Mouse (Mus musculus): ENCODE measurements around the gene Wdr5b.
"Not testable (repeated sequence)": the region's sequence is repeated elsewhere in the genome, so short reads cannot be mapped to it uniquely, and the experiment has no call there.

The Wdr5b gene

GRCm38 (mm10) chr16:36040640-36041624, at the start of gene Wdr5b:
Wdr5b (plus strand) TSS chr16:36041190.
- DNase-seq (ENCODE audit: low read depth): peak; percentile 94

- DNase-seq (ENCODE audit: low read depth): no peak
These were observed 48.6 kb upstream of the Wdr5b start for GRCm38 (mm10) chr16:35992391-35992790.

- no peak for DNase-seq (ENCODE audit: low read depth)
These were observed 47.7 kb upstream of the Wdr5b start for GRCm38 (mm10) chr16:35993316-35993715.

DNA sequence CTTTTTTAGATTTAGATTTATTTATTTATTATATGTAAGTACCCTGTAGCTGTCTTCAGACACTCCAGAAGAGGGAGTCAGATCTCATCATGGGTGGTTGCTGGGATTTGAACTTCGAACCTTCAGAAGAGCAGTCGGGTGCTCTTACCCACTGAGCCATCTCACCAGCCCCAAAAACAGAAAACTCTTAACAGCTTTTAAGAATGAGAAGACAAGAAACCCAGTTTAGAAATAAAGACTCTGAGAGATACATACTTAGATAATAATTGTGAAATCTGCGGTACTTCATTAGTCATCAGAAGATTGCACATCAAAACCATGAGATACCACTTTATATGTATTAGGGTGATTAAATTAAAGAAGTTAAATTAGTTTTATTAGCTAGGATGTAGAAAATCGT, 42.1 kb upstream of the Wdr5b start:
- DNase-seq (ENCODE audit: low read depth): not testable (repeated sequence)

DNA sequence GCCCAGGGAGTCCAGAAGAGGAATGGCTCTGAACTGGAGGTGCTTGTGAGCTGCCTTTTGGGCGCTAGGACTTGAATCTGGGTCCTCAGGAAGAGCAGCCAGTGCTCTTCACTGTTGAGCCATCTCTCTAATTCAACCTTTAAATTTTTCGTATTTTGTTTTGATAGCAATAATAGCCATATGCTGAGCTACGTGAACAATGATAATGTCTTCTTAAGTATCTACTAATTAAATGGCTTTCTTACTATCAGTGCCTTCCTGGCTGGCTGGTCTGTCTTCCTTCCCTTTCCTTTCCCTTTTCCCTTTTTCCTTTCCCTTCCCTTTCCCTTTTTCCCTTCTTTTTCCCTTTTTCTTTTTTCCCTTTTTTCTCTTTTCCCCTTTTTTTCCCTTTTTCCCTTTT, 32.6 kb upstream of the Wdr5b start:
- no peak for DNase-seq (ENCODE audit: low read depth)

- DNase-seq (ENCODE audit: low read depth): no peak
These were observed 24.7 kb upstream of the Wdr5b start for GRCm38 (mm10) chr16:36016335-36016734.

DNA sequence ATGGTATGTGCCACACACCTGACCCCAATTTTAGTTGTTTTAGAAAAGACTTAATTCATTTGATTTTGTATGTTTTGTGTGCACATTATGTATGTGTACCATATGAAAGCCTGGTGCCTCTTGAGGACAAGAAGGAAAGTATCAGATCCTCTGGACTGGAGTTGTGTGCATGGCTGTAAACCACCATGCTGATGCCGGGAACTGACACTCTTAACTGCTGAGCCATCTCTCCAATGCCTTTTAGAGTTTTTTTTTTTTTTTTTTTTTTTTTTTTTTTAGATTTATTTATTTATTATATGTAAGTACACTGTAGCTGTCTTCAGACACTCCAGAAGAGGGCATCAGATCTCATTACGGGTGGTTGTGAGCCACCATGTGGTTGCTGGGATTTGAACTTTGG, 12.9 kb upstream of the Wdr5b start:
- not testable (repeated sequence) for DNase-seq (ENCODE audit: low read depth)

DNA sequence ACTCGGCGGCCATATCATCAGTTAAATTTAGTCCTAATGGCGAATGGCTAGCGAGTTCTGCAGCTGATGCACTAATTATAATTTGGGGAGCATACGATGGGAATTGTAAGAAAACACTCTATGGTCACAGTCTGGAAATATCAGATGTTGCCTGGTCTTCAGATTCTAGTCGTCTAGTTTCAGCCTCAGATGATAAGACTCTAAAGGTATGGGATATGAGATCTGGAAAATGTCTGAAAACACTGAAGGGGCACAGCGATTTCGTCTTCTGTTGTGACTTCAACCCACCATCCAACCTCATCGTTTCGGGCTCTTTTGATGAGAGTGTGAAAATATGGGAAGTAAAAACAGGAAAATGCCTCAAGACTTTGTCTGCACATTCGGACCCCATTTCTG, 633 bp downstream of the Wdr5b start:
- DNase-seq (ENCODE audit: low read depth): no peak

DNA sequence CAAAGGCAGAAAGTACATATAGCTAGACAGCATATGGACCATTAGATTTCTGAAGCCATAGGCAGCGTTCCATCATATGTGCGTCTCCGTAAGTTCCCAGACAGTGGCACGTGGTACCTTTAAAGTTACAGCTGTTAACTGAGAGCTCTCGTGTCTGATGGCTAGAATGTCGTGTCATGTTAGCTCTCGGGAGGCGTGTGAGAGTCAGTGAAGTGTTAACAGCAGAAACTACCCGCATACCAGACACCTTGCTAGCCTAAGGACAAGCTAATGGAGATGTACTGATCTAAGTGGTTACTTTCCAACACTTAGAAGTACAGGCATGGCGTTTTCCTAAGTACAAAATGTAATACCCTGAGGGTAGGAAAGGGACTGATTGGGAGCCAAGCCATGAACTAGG, 2.1 kb downstream of the Wdr5b start:
- no peak for DNase-seq (ENCODE audit: low read depth)

- no peak for DNase-seq (ENCODE audit: low read depth)
These were observed 3.0 kb downstream of the Wdr5b start for GRCm38 (mm10) chr16:36043964-36044363.

GRCm38 (mm10) chr16:36047538-36047937, 6.5 kb downstream of the Wdr5b start:
- no peak for DNase-seq (ENCODE audit: low read depth)

DNA sequence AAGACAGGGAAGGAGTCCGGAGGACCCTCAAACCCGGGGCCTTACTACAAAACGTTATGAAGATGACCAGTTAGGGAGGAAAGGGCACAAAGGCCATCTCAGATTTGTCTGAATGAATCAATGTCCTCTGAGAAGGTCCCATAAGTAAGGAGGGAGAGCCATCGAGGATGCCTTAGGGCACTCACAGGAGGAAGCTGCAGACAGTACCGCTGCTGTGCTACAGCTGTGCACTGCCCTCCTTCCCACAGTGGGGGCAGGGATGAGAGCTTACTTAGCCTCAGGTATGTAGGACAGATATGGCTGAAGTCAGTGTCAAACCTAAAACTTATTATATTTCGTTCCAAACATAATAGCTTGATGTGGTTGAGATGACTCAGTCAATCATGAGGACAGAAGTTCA, 10.5 kb downstream of the Wdr5b start:
- no peak for DNase-seq (ENCODE audit: low read depth)

DNA sequence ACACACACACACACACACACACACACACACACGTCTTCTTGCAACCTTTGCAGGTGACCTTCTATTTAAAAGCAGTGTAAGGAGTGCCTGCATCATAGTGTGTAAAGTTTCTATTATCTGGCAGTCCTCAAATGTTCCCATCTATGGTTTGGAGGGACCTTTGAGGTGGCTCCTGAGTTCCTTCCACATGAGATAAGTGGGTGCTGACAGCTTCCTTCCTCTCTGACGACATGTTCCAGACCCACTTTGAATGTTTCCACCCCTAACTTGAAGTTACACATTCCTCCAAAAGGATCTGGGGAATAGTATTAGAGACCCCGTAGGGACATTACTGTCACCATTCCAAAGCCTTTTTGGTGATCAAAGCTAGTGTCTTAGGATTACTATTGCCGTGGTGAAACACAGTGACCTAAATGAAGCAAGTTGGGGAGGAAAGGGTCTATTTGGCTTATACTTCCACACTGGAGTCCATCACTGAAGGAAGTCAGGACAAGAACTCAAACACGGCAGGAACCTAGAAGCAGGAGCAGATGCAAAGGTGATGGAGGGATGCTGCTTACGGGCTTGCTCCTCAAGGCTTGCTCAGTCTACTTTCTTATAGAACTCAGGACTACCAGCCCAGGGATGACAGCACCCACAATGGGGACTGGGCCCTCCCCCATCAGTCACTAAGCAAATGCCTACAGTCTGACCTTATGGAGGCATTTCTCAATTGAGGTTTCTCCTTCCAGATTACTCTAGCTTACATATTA, 12.7 kb downstream of the Wdr5b start:
- no peak for DNase-seq (ENCODE audit: low read depth)

DNA sequence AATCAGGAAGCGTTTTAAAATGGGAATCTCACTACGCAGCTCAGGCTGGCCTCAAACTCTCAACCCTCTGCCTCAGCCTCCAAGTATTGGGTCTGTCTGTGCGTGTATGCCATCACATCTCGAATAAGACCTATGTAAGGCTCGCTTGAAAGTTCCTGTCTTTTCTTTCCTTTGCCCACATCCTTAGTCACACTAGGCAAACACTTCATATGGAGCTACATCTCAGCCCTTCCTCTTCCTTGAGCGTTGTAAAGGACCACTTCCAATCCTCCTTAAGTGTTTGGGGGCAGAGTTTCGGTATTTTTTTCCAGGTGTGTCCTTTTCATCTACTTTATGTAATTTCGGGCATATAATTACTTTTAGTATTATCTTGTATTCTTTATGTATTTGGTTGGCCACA, 13.9 kb downstream of the Wdr5b start:
- no peak for DNase-seq (ENCODE audit: low read depth)

DNA sequence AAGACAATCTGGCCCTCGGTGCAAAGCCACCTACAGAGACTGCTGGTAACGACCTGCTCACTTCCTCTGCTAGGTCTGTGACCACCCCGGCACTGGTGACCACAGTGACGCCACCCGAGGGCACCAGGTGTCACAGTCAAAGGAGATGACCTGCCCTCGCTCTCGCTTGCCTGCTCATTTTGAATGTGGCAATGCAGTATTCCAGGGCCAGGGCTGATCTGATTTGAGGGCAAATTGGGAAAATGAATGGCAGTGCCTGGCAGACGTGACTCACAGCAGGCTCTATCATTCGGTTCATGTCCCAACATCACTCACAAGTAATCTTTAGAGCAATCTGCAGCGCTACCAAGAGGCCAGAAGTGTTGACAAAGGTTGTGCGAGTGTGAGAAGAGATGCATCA, 15.4 kb downstream of the Wdr5b start:
- no peak for DNase-seq (ENCODE audit: low read depth)

DNA sequence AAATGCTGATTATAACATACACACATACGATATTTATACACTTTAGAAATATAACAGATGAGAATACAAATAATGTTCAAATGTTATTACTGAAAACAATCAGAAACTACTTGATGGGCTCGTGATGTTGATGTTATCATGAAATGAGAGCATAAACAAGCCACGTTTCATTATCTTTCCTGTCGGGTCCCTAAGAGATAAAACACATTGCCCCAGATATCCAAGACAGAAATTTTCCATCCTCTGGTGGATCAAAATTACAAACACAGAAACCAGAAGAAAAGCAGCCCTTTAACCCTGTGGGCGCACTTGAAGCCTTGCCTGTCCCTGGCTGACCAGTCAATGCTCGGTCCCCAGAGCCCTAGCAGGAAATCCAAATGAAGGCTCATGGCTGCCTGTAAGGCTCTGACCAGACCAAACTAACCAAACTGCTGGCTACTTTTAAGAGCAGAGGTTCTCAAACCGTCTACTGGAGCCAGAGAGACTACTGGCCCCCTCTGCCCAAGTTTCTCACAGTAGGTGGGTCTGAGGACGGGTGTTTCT, 17.0 kb downstream of the Wdr5b start:
- DNase-seq (ENCODE audit: low read depth): no peak

- not testable (repeated sequence) for DNase-seq (ENCODE audit: low read depth)
These were observed 21.5 kb downstream of the Wdr5b start for GRCm38 (mm10) chr16:36062534-36062933.

DNA sequence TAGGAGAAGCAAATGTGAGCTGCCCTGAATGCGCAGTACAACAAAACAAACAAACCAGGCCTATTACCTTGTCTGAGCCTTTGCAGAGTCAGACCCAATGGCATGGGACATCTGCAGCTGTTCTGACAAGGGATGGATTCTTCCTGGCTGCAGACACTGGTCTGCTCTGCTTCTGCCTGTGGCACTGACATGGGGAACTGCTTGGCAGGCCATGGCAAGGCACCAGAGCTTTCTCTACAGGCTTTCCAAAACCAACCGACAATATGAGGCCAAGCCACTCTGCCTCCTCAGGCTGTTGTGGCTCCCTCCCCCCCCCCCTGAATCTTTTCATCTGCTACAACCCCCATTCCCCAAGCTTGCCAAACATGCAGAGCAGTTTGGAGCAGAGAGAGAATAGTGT, 22.3 kb downstream of the Wdr5b start:
- DNase-seq (ENCODE audit: low read depth): no peak

DNA sequence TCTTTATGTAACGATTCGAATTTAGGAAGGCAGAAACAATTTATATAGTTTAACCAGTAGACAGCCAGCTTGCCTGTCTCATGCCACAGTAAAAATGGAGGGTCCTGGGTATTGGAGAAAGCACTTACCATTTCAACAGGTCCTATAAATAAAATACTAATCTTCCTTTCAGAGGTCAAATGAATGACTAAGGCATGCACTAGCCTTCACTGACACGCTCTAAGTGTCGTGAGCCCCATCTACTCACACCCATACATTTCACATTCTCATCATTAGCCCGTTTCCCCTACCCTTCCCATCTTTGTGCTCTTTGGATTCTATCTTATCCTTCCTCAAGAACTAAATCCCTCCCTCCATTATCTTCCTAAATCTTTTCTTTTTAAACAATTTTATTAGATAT, 23.9 kb downstream of the Wdr5b start:
- no peak for DNase-seq (ENCODE audit: low read depth)

DNA sequence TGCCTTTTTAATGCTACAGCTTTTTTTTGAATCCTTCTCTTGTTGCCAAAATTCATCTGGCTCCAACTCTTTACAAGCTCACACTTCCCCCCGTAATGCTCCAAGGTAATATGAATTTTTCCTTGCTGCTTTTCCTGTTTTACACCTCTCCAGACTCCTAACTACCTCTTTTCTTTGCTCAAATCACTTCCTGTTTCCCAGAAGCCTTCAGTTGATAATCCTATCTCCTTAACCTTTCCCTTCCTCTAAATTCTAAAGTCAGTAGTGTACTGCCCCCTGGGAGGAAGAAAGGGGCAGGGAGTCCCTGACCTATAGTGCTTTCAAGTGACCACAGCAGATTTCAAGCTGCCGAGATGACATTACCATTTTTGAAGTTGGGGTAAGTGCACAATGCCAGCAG, 26.7 kb downstream of the Wdr5b start:
- DNase-seq (ENCODE audit: low read depth): no peak

DNA sequence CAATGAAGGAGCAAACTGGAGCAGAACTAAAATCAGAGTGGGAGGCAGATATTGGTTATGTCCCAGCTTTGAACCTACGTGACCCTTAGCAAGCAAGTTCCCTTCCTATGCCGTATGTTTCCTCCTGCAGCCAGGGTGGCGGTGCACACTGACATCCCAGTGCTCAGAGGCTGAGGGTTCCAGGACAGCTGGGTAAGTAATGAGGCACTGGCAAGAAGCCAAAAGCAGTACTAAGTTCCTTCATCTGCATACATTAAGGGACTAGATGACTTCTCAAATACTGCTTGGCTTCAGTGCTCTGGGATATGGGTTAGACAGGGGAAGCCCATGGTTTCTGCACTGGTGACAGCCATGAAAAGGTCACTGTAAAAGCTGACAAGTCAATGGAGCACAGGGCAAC, 27.4 kb downstream of the Wdr5b start:
- DNase-seq (ENCODE audit: low read depth): no peak

DNA sequence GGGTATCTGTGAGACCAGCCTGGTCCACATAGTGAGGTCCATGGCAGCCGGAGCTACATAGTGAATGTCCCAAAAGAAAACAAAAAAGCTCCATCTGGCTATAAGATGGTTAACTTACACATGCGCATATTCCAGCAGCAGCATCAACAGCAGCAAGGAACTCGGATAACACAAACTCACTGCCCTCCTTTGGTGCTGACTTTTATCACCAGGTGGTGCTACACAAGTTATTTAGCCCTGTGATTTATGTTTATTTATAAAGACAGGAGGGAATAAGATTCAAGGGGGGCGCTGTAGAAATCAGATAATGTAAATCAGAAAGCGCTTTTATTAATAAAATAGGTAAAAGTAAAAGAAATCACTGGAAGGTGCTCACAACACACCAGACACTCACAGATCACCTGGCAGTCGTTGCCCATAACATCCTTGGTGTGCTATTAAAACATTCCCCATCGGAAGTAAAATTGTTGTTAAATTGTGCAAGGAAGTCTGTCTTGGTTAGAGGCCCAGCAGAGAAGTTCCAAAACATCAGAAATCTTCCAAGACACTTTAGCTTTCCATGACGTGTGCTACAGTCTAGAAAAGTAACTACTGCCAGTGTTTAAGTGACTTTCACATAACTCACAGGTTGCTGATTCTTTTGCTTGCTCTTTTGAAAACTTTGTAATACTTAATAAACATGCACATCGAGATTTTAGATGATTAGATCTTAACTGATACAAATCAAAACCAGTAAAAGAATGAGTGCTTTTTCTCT, 29.0 kb downstream of the Wdr5b start:
- DNase-seq (ENCODE audit: low read depth): no peak
